Mouse (Mus musculus) CH12.LX (cell line): ENCODE measurements at regions not wholly inside any gene's neighbourhood (a gene's known extent, or its start where the extent isn't known, plus 50 kb on each side); places are given as distances from the start of the nearest gene placed in this dataset.

Source experiments
- CTCF ChIP-seq, 2 experiments: IDR thresholded peaks in 1 of 2; conservative IDR thresholded peaks in 1 of 2; 2 replicates each; pipeline ENCODE4 v1.5.1; 2011 to 2012; ENCODE audit warnings: low read depth in 2 of 2, low read length in 2 of 2, improper control_type of control experiment in 1 of 2, inconsistent platforms in 1 of 2, mild to moderate bottlenecking in 1 of 2, moderate library complexity in 1 of 2
- ELF1 ChIP-seq: IDR thresholded peaks from 2 replicates; pipeline ENCODE4 v1.6.1; 2014; ENCODE audit warnings: low read depth, mild to moderate bottlenecking, inconsistent platforms, low read length, improper control_type of control experiment
- MAFK ChIP-seq: IDR thresholded peaks from 2 replicates; pipeline ENCODE4 v1.6.1; 2011; ENCODE audit warnings: low read length, improper control_type of control experiment; ENCODE audit not compliant: insufficient replicate concordance
- POLR2A ChIP-seq: IDR thresholded peaks from 2 replicates; pipeline ENCODE4 v1.6.1; 2011; ENCODE audit warnings: low read depth, mild to moderate bottlenecking, improper control_type of control experiment, low read length
- RAD21 ChIP-seq: IDR thresholded peaks from 2 replicates; pipeline ENCODE4 v1.6.1; 2011; ENCODE audit warnings: low read depth, mild to moderate bottlenecking, low read length, improper control_type of control experiment, moderate library complexity
- SIN3A ChIP-seq: IDR thresholded peaks from 2 replicates; pipeline ENCODE4 v1.6.1; 2012; ENCODE audit warnings: low read length, improper control_type of control experiment, inconsistent platforms
- TCF12 ChIP-seq: IDR thresholded peaks from 2 replicates; pipeline ENCODE4 v1.6.1; 2014; ENCODE audit warnings: low read depth, mild to moderate bottlenecking, inconsistent platforms, low read length, improper control_type of control experiment
- ZMIZ1 ChIP-seq: IDR thresholded peaks from 2 replicates; pipeline ENCODE4 v1.6.1; 2012; ENCODE audit warnings: low read depth, mild to moderate bottlenecking, inconsistent platforms, low read length, improper control_type of control experiment

GRCm38 (mm10) chr2:117439372-117440183, 96.8 kb upstream of the Rasgrp1 start:
- TF ChIP-seq MAFK (no peak), SIN3A (no peak), TCF12 (no peak), ZMIZ1 (no peak), CTCF (conservative IDR thresholded peaks at IDR 0.05 in 1 of 2, IDR thresholded peaks at IDR 0.05 in 1 of 2; ENCODE audit: low read depth in 2 of 2, low read length in 2 of 2) (no peak), ELF1 (no peak), POLR2A (no peak), RAD21 (no peak)
